Comparison of ENCODE assay signal across 24 mouse cellular contexts in genomic region chr7:46831693-46832092, GRCm38 (mm10). TPM values are rescaled to one million over a fixed set of nuclear protein-coding genes. Genes with fewer than 3 reads are reported as not detected.
DNase-seq lines count a peak whose midpoint lies in the region; ATAC-seq and TF ChIP-seq lines count a peak whose summit lies in the region.
"Had no signal": no experiment of that assay in that cellular context is flagged by ENCODE, and none has a peak within 500 bp of the region (broad histone marks: within the 10 kb centered on the region; RNA-seq: fewer than 3 reads in every experiment).

No protein-coding gene starts in this region.

- no peak for TF ChIP-seq CTCF in intestine, postnatal 0 days (IDR thresholded peaks at IDR 0.05; ENCODE audit: low read depth)
- no peak for TF ChIP-seq CTCF in bone marrow macrophage, adult 2 months (IDR thresholded peaks at IDR 0.05; ENCODE audit: low read depth, low read length)
- no peak for TF ChIP-seq CTCF in liver, postnatal 0 days (IDR thresholded peaks at IDR 0.05; ENCODE audit: low read depth)

- H3K27me3 ChIP-seq in intestine, postnatal 0 days (replicated peaks; ENCODE audit: control insufficient read depth, insufficient read depth, low read length), result no peaks in the 10 kb centered on the region
- H3K27me3 ChIP-seq in intestine, embryonic 16.5 days (replicated peaks; ENCODE audit: control insufficient read depth, insufficient read depth, low read length), result no peaks in the 10 kb centered on the region
- H3K27me3 ChIP-seq in liver, postnatal 0 days (ENCODE audit: insufficient read depth, low read length), result no peaks in the 10 kb centered on the region
- no peaks in the 10 kb centered on the region for H3K27me3 ChIP-seq in forebrain, embryonic 10.5 days (ENCODE audit: poor library complexity, severe bottlenecking)
- H3K27me3 ChIP-seq: stomach, embryonic 15.5 days had no signal

- H3K4me2 ChIP-seq in intestine, postnatal 0 days (replicated peaks; ENCODE audit: low read depth), result no peak overlapping the region
- no peak overlapping the region for H3K4me2 ChIP-seq in intestine, embryonic 16.5 days (ENCODE audit: low read depth, low read length)
- H3K4me2 ChIP-seq in liver, postnatal 0 days (ENCODE audit: low read depth, low read length), result no peak overlapping the region
- H3K4me2 ChIP-seq: stomach, embryonic 15.5 days had no signal

- no peaks in the 10 kb centered on the region for H3K36me3 ChIP-seq in intestine, postnatal 0 days (ENCODE audit: control insufficient read depth, insufficient read depth)
- H3K36me3 ChIP-seq in intestine, embryonic 16.5 days (ENCODE audit: control insufficient read depth, insufficient read depth, low read length), result no peaks in the 10 kb centered on the region
- H3K36me3 ChIP-seq in liver, postnatal 0 days (replicated peaks; ENCODE audit: insufficient read depth, low read length), result no peaks in the 10 kb centered on the region
- no peaks in the 10 kb centered on the region for H3K36me3 ChIP-seq in forebrain, embryonic 10.5 days (replicated peaks)
- H3K36me3 ChIP-seq: embryonic facial prominence, embryonic 10.5 days; hindbrain, embryonic 10.5 days; stomach, embryonic 15.5 days had no signal

- H3K27ac ChIP-seq in intestine, postnatal 0 days (ENCODE audit: low read depth, low read length), result peak overlapping the region; percentile 82; the same call in 1 of the 2 replicates
- H3K27ac ChIP-seq in intestine, embryonic 16.5 days (ENCODE audit: low read length), result no peak overlapping the region
- H3K27ac ChIP-seq in bone marrow macrophage, adult 2 months (ENCODE audit: insufficient read depth, low read depth, low read length), result peak overlapping the region; percentile 66
- peak overlapping the region; percentile 92 for H3K27ac ChIP-seq in liver, postnatal 0 days (ENCODE audit: low read depth)
- H3K27ac ChIP-seq in forebrain, embryonic 10.5 days, result no peak overlapping the region
- H3K27ac ChIP-seq: embryonic facial prominence, embryonic 10.5 days; hindbrain, embryonic 10.5 days had no signal

- TF ChIP-seq POLR2A in bone marrow macrophage, adult 2 months (IDR thresholded peaks at IDR 0.05; ENCODE audit: borderline replicate concordance, low read depth, low read length), result no peak

- H3K4me1 ChIP-seq in intestine, postnatal 0 days (replicated peaks; ENCODE audit: control insufficient read depth, insufficient read depth, low read length), result peaks cover 14% of the 10 kb centered on the region; the same call in 1 of the 2 replicates
- H3K4me1 ChIP-seq in intestine, embryonic 16.5 days (ENCODE audit: control insufficient read depth, insufficient read depth, low read length), result peaks cover 38% of the 10 kb centered on the region
- H3K4me1 ChIP-seq in bone marrow macrophage, adult 2 months (ENCODE audit: control insufficient read depth, insufficient read depth, low read length), result peaks cover 42% of the 10 kb centered on the region
- peaks cover 47% of the 10 kb centered on the region for H3K4me1 ChIP-seq in liver, postnatal 0 days (ENCODE audit: insufficient read depth)
- peaks cover 13% of the 10 kb centered on the region for H3K4me1 ChIP-seq in forebrain, embryonic 10.5 days
- H3K4me1 ChIP-seq: stomach, embryonic 15.5 days had no signal

- H3K9me3 ChIP-seq in intestine, postnatal 0 days (ENCODE audit: control insufficient read depth), result no peaks in the 10 kb centered on the region
- no peaks in the 10 kb centered on the region for H3K9me3 ChIP-seq in intestine, embryonic 16.5 days (ENCODE audit: control insufficient read depth, low read length)
- H3K9me3 ChIP-seq in liver, postnatal 0 days (ENCODE audit: low read length), result no peaks in the 10 kb centered on the region
- H3K9me3 ChIP-seq in forebrain, embryonic 10.5 days, result no peaks in the 10 kb centered on the region
- H3K9me3 ChIP-seq: embryonic facial prominence, embryonic 10.5 days; hindbrain, embryonic 10.5 days; stomach, embryonic 15.5 days had no signal

- 76% methylated on average over 8 of the region's 8 CpGs for WGBS in intestine, postnatal 0 days
- 80% methylated on average over 8 of the region's 8 CpGs for WGBS in intestine, embryonic 16.5 days
- WGBS in liver, postnatal 0 days (ENCODE audit: insufficient replicate concordance), result 54% methylated on average over 8 of the region's 8 CpGs
- WGBS in forebrain, embryonic 10.5 days, result 81% methylated on average over 8 of the region's 8 CpGs

- H3K9ac ChIP-seq in intestine, postnatal 0 days (ENCODE audit: low read depth, low read length), result no peak overlapping the region
- no peak overlapping the region for H3K9ac ChIP-seq in intestine, embryonic 16.5 days (ENCODE audit: low read depth, low read length)
- no peak overlapping the region for H3K9ac ChIP-seq in liver, postnatal 0 days (replicated peaks)
- H3K9ac ChIP-seq: stomach, embryonic 15.5 days had no signal

- peak; percentile 27 for DNase-seq in CD4-positive, CD25-positive, alpha-beta regulatory T cell, adult 2 months (ENCODE audit: low read depth, low spot score)
- DNase-seq in liver, postnatal 0 days, result no peak
- DNase-seq in gastrocnemius, postnatal 10 days, result no peak
- no peak for DNase-seq in forebrain, embryonic 10.5 days (ENCODE audit: extremely low spot score, low spot score)
- DNase-seq: adrenal gland, postnatal 10 days; cerebellum, adult 18-20 months; cerebellum, postnatal 36 days; kidney, postnatal 4 days; retina, postnatal 1 day had no signal

- ATAC-seq in CD4-positive, CD25-positive, alpha-beta regulatory T cell, adult 4 months, result no peak
- no peak for ATAC-seq in intestine, postnatal 0 days
- no peak for ATAC-seq in intestine, embryonic 16.5 days
- ATAC-seq in liver, postnatal 0 days, result no peak
- ATAC-seq: forebrain, embryonic 14.5 days; midbrain, embryonic 16.5 days had no signal

- H3K4me3 ChIP-seq in intestine, postnatal 0 days (ENCODE audit: low read depth, low read length), result no peak overlapping the region
- H3K4me3 ChIP-seq in intestine, embryonic 16.5 days (ENCODE audit: low read length), result no peak overlapping the region
- no peak overlapping the region for H3K4me3 ChIP-seq in bone marrow macrophage, adult 2 months (ENCODE audit: insufficient read depth, low read length)
- H3K4me3 ChIP-seq in liver, postnatal 0 days (ENCODE audit: low read depth, low read length), result no peak overlapping the region
- H3K4me3 ChIP-seq in forebrain, embryonic 10.5 days, result no peak overlapping the region
- H3K4me3 ChIP-seq: embryonic facial prominence, embryonic 10.5 days; hindbrain, embryonic 10.5 days; stomach, embryonic 15.5 days had no signal

- TF ChIP-seq EP300 in liver, postnatal 0 days (IDR thresholded peaks at IDR 0.05; ENCODE audit: low read depth), result no peak

RNA-seq across cellular contexts. Expression of gene Ldha, which starts 9.6 kb away (rescaled TPM):
- polyA plus RNA-seq in CD4-positive, CD25-positive, alpha-beta regulatory T cell, adult 4 months (2017; shearing (Covaris generic)), result 100 to 1,000 TPM; 817 to 958 TPM
- 1,258 and 1,338 TPM in 2 replicates for polyA plus RNA-seq in intestine, postnatal 0 days (2015; fragmentation: Nextera tagmentation; extraction: Ambion mirVana)
- polyA plus RNA-seq in intestine, embryonic 16.5 days (2015; fragmentation: Nextera tagmentation; extraction: Ambion mirVana), result 3,052 and 3,173 TPM in 2 replicates
- polyA plus RNA-seq in bone marrow macrophage, adult 2 months (2012; ENCODE audit: insufficient read depth, insufficient read length, missing spikeins), result 344 and 355 TPM in 2 replicates
- 1,729 and 1,988 TPM in 2 replicates for polyA plus RNA-seq in liver, postnatal 0 days (2015; fragmentation: Nextera tagmentation; extraction: Ambion mirVana)
- total RNA-seq in gastrocnemius, postnatal 10 days (2021), result 1,000 to 10,000 TPM; 1,967 to 2,342 TPM
- 3,398 and 3,630 TPM in 2 replicates for polyA plus RNA-seq in forebrain, embryonic 10.5 days (2016; fragmentation: Nextera tagmentation; extraction: Ambion mirVana)

RNA-seq across cellular contexts. Expression of gene Ldhc, which starts 29.3 kb away (rescaled TPM):
- polyA plus RNA-seq in CD4-positive, CD25-positive, alpha-beta regulatory T cell, adult 4 months (2017; shearing (Covaris generic)), result not detected
- not detected in 2 replicates for polyA plus RNA-seq in intestine, postnatal 0 days (2015; fragmentation: Nextera tagmentation; extraction: Ambion mirVana)
- not detected in 2 replicates for polyA plus RNA-seq in intestine, embryonic 16.5 days (2015; fragmentation: Nextera tagmentation; extraction: Ambion mirVana)
- not detected in 2 replicates for polyA plus RNA-seq in bone marrow macrophage, adult 2 months (2012; ENCODE audit: insufficient read depth, insufficient read length, missing spikeins)
- polyA plus RNA-seq in liver, postnatal 0 days (2015; fragmentation: Nextera tagmentation; extraction: Ambion mirVana), result 0.07 and 0.23 TPM in 2 replicates
- total RNA-seq in gastrocnemius, postnatal 10 days (2021), result not detected
- 0.17 TPM in 1 of 2 replicates, not detected in the other for polyA plus RNA-seq in forebrain, embryonic 10.5 days (2016; fragmentation: Nextera tagmentation; extraction: Ambion mirVana)
- total RNA-seq: adrenal gland, postnatal 10 days; gastrocnemius, postnatal 4 days; layer of hippocampus, postnatal 14 days; left cerebral cortex, postnatal 14 days had no signal
- polyA plus RNA-seq: forebrain, embryonic 14.5 days; hindbrain, embryonic 10.5 days; kidney, embryonic 14.5 days; limb, embryonic 14.5 days; thymus, postnatal 0 days had no signal

RNA-seq across cellular contexts. Expression of gene Gtf2h1, which starts 35.8 kb away (rescaled TPM):
- polyA plus RNA-seq in CD4-positive, CD25-positive, alpha-beta regulatory T cell, adult 4 months (2017; shearing (Covaris generic)), result 10 to 100 TPM; 20.7 to 28.1 TPM
- 51.3 and 52.7 TPM in 2 replicates for polyA plus RNA-seq in intestine, postnatal 0 days (2015; fragmentation: Nextera tagmentation; extraction: Ambion mirVana)
- polyA plus RNA-seq in intestine, embryonic 16.5 days (2015; fragmentation: Nextera tagmentation; extraction: Ambion mirVana), result 78.5 and 80.1 TPM in 2 replicates
- polyA plus RNA-seq in bone marrow macrophage, adult 2 months (2012; ENCODE audit: insufficient read depth, insufficient read length, missing spikeins), result 37.0 and 40.5 TPM in 2 replicates
- 18.8 TPM in 2 replicates for polyA plus RNA-seq in liver, postnatal 0 days (2015; fragmentation: Nextera tagmentation; extraction: Ambion mirVana)
- total RNA-seq in gastrocnemius, postnatal 10 days (2021), result 10 to 100 TPM; 18.3 to 23.4 TPM
- polyA plus RNA-seq in forebrain, embryonic 10.5 days (2016; fragmentation: Nextera tagmentation; extraction: Ambion mirVana), result 51.2 and 54.1 TPM in 2 replicates

RNA-seq across cellular contexts. Expression of gene Hps5, which starts 35.8 kb away (rescaled TPM):
- polyA plus RNA-seq in CD4-positive, CD25-positive, alpha-beta regulatory T cell, adult 4 months (2017; shearing (Covaris generic)), result 10 to 100 TPM; 14.2 to 26.1 TPM
- 13.9 and 14.7 TPM in 2 replicates for polyA plus RNA-seq in intestine, postnatal 0 days (2015; fragmentation: Nextera tagmentation; extraction: Ambion mirVana)
- polyA plus RNA-seq in intestine, embryonic 16.5 days (2015; fragmentation: Nextera tagmentation; extraction: Ambion mirVana), result 27.2 and 31.2 TPM in 2 replicates
- polyA plus RNA-seq in bone marrow macrophage, adult 2 months (2012; ENCODE audit: insufficient read depth, insufficient read length, missing spikeins), result 39.6 and 40.9 TPM in 2 replicates
- 3.3 and 3.6 TPM in 2 replicates for polyA plus RNA-seq in liver, postnatal 0 days (2015; fragmentation: Nextera tagmentation; extraction: Ambion mirVana)
- 10 to 100 TPM; 12.1 to 16.0 TPM for total RNA-seq in gastrocnemius, postnatal 10 days (2021)
- 16.2 and 18.7 TPM in 2 replicates for polyA plus RNA-seq in forebrain, embryonic 10.5 days (2016; fragmentation: Nextera tagmentation; extraction: Ambion mirVana)

Comparison
In these comparisons a context has a peak if more than half of its experiments do, and no peak if none do; other contexts are left out.
1. H3K27ac ChIP-seq: peak in intestine, postnatal 0 days (single experiment), bone marrow macrophage, adult 2 months (single experiment) and liver, postnatal 0 days (single experiment); none in intestine, embryonic 16.5 days (single experiment) and forebrain, embryonic 10.5 days (single experiment).